Mouse (Mus musculus) stomach, embryonic 14.5 days (tissue): ENCODE data around the gene Arhgap20. TPM values are rescaled to one million over a fixed set of nuclear protein-coding genes. Genes with fewer than 3 reads are reported as not detected.

ENCODE experiments used
- ATAC-seq: fragments of 200-750 bp; cut with Nextera tagmentation; 2 replicates; pipeline ENCODE4 v1.8.0; 2017; ENCODE audit warnings: low read depth, moderate TSS enrichment; ENCODE audit not compliant: insufficient number of reproducible peaks, insufficient read depth, low FRiP score
- H3K27ac ChIP-seq: fragments of 300-500 bp; sonication (generic); 2 replicates; pipeline ENCODE4 v1.5.1; 2014; ENCODE audit warnings: mild to moderate bottlenecking, low read length, moderate library complexity, mixed read lengths
- H3K27me3 ChIP-seq: fragments of 300-500 bp; sonication (generic); 2 replicates; pipeline ENCODE4 v1.6.1; 2014; ENCODE audit warnings: low read length, control low read depth, mixed read lengths; ENCODE audit not compliant: control insufficient read depth, insufficient read depth
- H3K36me3 ChIP-seq: fragments of 300-500 bp; sonication (generic); 2 replicates; pipeline ENCODE4 v1.6.1; 2014; ENCODE audit warnings: mild to moderate bottlenecking, control low read depth, low read length, moderate library complexity, mixed read lengths; ENCODE audit not compliant: control insufficient read depth, insufficient read depth
- H3K4me1 ChIP-seq: fragments of 300-500 bp; sonication (generic); 2 replicates; pipeline ENCODE4 v1.6.1; 2014; ENCODE audit warnings: low read length, control low read depth, mixed read lengths; ENCODE audit not compliant: control insufficient read depth, insufficient read depth
- H3K4me2 ChIP-seq: fragments of 300-500 bp; sonication (generic); replicated peaks from 2 replicates; pipeline ENCODE4 v1.6.1; 2014; ENCODE audit warnings: low read depth, low read length, control low read depth
- H3K4me3 ChIP-seq: fragments of 300-500 bp; sonication (generic); 2 replicates; pipeline ENCODE4 v1.5.1; 2014; ENCODE audit warnings: low read depth, low read length, control low read depth
- H3K9ac ChIP-seq: fragments of 300-500 bp; sonication (generic); replicated peaks from 2 replicates; pipeline ENCODE4 v1.6.1; 2014; ENCODE audit warnings: low read depth, mild to moderate bottlenecking, control low read depth, low read length, moderate library complexity, mixed read lengths
- H3K9me3 ChIP-seq: fragments of 300-500 bp; sonication (generic); 2 replicates; pipeline ENCODE4 v1.6.1; 2016; ENCODE audit warnings: low read depth, low read length, control low read depth; ENCODE audit not compliant: control insufficient read depth
- WGBS: fragments of 180-500 bp; shearing (Covaris S2); extraction: QIAGEN DNeasy Blood & Tissue Kit; methylation state at CpG from one replicate; pipeline ENCODE4 v1.1.7; 2014; 5-methylcytosine and 5-hydroxymethylcytosine counted together
- polyA plus RNA-seq: library from polyadenylated mRNA; unstranded; fragments of >200 nt; fragmentation: Nextera tagmentation; extraction: Ambion mirVana; gene quantifications from 2 replicates; pipeline ENCODE4 v1.2.1, GENCODE M21; 2014

The Arhgap20 gene
- polyA plus RNA-seq, 1 experiment from 2014 or later: 4.0 TPM

DNA sequence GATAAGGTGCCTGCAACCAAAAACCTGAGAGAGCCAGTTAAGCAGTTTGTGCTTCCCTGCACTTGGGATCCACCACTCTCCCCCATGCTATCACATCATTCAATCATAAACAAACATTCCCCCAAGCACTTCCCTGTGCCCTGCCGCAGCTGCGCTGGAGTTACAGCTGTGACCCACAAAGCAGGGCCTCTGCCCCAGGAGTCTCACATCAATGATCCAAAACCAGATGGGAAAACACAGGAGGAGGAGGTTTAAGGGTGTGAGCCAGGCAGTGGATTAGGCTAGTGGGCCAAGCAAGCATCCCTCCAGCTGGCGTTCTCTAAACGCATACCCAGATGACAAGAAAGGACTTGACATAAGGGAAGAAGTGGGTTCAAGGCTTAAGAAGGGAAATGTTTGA is 109.2 kb downstream of the Arhgap20 start:
- Histone ChIP-seq H3K27me3 (no peaks in the 10 kb centered on the region), H3K36me3 (no peaks in the 10 kb centered on the region), H3K9ac (no peak overlapping the region), H3K4me1 (no peaks in the 10 kb centered on the region), H3K4me2 (no peak overlapping the region), H3K27ac (no peak overlapping the region), H3K4me3 (no peak overlapping the region), H3K9me3 (no peaks in the 10 kb centered on the region)
- 12% methylated on average over 4 of the region's 4 CpGs for WGBS
- ATAC-seq: no peak

GRCm38 (mm10) chr9:51875531-51875930 is 110.4 kb downstream of the Arhgap20 start:
- ATAC-seq: no peak
- no peak overlapping the region for H3K9ac ChIP-seq
- no peaks in the 10 kb centered on the region for H3K4me1 ChIP-seq
- no peak overlapping the region for H3K4me3 ChIP-seq
- H3K9me3 ChIP-seq: no peaks in the 10 kb centered on the region
- no peak overlapping the region for H3K27ac ChIP-seq
- 61% methylated on average over 20 of the region's 20 CpGs for WGBS
- no peaks in the 10 kb centered on the region for H3K36me3 ChIP-seq
- no peaks in the 10 kb centered on the region for H3K27me3 ChIP-seq
- H3K4me2 ChIP-seq: no peak overlapping the region

DNA sequence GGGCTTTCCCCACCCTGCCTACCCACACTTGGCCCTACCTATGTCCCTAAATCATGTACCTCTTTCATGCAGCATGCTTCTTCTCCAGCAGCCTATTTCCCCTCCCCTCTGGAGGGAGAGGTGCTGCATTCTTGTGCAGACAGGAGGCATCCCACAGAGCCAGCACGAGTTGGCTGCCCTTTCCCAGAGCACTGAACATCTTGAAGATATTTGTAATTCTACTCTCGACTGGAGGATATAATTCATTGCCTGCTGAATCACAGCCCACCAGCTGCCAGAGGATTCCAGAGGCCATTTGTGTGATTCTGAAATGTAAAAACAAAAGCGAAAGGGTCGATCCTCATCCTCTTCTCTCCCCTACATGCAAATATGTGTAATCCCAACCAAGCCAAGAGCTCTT is 116.2 kb downstream of the Arhgap20 start:
- no peak overlapping the region for H3K27ac ChIP-seq
- no peaks in the 10 kb centered on the region for H3K9me3 ChIP-seq
- no peaks in the 10 kb centered on the region for H3K36me3 ChIP-seq
- 31% methylated on average over 4 of the region's 4 CpGs for WGBS
- peaks cover 4% of the 10 kb centered on the region; the same call in 1 of the 2 replicates for H3K4me1 ChIP-seq
- H3K9ac ChIP-seq: no peak overlapping the region
- no peak overlapping the region for H3K4me2 ChIP-seq
- H3K27me3 ChIP-seq: no peaks in the 10 kb centered on the region
- ATAC-seq: no peak
- no peak overlapping the region for H3K4me3 ChIP-seq

- Histone ChIP-seq H3K4me1 (peaks cover 4% of the 10 kb centered on the region; the same call in 1 of the 2 replicates), H3K9me3 (no peaks in the 10 kb centered on the region), H3K27ac (no peak overlapping the region), H3K4me2 (no peak overlapping the region), H3K4me3 (no peak overlapping the region), H3K36me3 (no peaks in the 10 kb centered on the region), H3K27me3 (no peaks in the 10 kb centered on the region), H3K9ac (no peak overlapping the region)
- 34% methylated on average over 4 of the region's 4 CpGs for WGBS
- ATAC-seq: no peak
These were observed 116.7 kb downstream of the Arhgap20 start for GRCm38 (mm10) chr9:51881881-51882280.

DNA sequence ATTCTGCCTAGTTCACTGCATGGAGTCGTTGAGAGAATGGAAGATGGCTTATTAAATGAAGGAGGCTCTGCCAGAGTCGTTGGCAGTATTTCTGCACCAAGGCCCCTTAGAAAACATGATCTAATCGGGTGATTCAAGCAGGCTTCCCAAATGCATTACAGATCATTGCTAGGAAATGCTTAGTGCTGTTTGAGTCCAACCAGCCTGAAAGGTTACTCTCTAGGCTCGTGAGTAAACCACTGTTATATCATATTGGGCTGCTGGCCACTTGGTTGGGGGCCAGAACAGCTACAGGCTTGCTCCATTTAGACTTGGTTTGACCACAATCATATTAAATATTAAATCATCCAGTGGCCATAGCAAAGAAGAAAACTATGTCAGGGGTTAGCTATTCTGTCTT is 118.2 kb downstream of the Arhgap20 start:
- Histone ChIP-seq H3K9me3 (no peaks in the 10 kb centered on the region), H3K27me3 (no peaks in the 10 kb centered on the region), H3K4me3 (no peak overlapping the region), H3K4me2 (no peak overlapping the region), H3K27ac (no peak overlapping the region), H3K9ac (no peak overlapping the region), H3K36me3 (no peaks in the 10 kb centered on the region), H3K4me1 (peaks cover 4% of the 10 kb centered on the region; the same call in 1 of the 2 replicates)
- no peak for ATAC-seq
- 73% methylated on average over 4 of the region's 4 CpGs for WGBS

DNA sequence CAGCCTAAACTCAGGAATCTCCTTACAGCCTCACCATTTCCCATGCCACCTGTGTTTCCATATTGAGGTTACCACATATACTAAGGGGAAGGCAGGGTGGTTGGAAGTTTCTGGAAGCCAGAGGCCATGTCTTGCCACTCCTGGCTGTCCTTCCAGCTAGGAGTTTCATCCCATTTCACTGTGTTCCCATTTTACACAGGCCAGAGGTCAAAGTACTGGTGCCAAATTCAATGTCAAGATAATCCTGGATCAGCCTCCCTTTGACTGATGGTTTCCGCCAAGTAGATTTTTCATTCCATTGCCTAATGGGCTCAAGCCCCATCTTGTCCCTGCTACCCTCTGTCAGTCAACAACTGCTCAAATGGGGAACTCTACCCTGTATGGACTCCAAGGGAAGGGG is 127.8 kb downstream of the Arhgap20 start:
- Histone ChIP-seq H3K4me1 (no peaks in the 10 kb centered on the region), H3K9ac (no peak overlapping the region), H3K27me3 (no peaks in the 10 kb centered on the region), H3K9me3 (no peaks in the 10 kb centered on the region), H3K27ac (no peak overlapping the region), H3K4me2 (no peak overlapping the region), H3K4me3 (no peak overlapping the region), H3K36me3 (no peaks in the 10 kb centered on the region)
- 94% methylated on average over 1 of the region's 1 CpGs for WGBS
- no peak for ATAC-seq

Other genes with a start within 250 kb of the Arhgap20 start
- 75.2 and 77.8 TPM in 2 replicates for gene Fdx1, start 198.2 kb downstream of the Arhgap20 start, polyA plus RNA-seq